Mouse (Mus musculus) myocyte (in vitro differentiated cells): Measurements from ENCODE around the gene Szrd1. TPM values are rescaled to one million over a fixed set of nuclear protein-coding genes. Genes with fewer than 3 reads are reported as not detected.

Experiments used
- H3K27me3 ChIP-seq: one replicate; pipeline ENCODE4 v1.6.1; 2011; ENCODE audit not compliant: control insufficient read depth, insufficient read depth, insufficient read length
- H3K36me3 ChIP-seq: one replicate; pipeline ENCODE4 v1.6.1; 2011; ENCODE audit not compliant: control insufficient read depth, insufficient read depth
- H3K4me2 ChIP-seq: one replicate; pipeline ENCODE4 v1.6.1; 2011; ENCODE audit warnings: low read depth, control low read depth
- H3K4me3 ChIP-seq: one replicate; pipeline ENCODE4 v1.5.1; 2011; ENCODE audit warnings: mild to moderate bottlenecking, control low read depth, moderate library complexity
- H3K79me2 ChIP-seq: one replicate; pipeline ENCODE4 v1.6.1; 2011; ENCODE audit not compliant: control insufficient read depth, insufficient read depth
- H3ac ChIP-seq: one replicate; pipeline ENCODE4 v1.6.1; 2011; ENCODE audit not compliant: control insufficient read depth, insufficient read length
- CEBPB ChIP-seq: IDR thresholded peaks from 2 replicates; pipeline ENCODE4 v1.6.1; 2011; ENCODE audit warnings: mild to moderate bottlenecking, moderate library complexity; ENCODE audit not compliant: poor library complexity, insufficient read depth, severe bottlenecking
- E2F4 ChIP-seq: IDR thresholded peaks from one replicate; pipeline ENCODE4 v1.6.1; 2011; ENCODE audit warnings: mild to moderate bottlenecking, control low read depth, moderate library complexity; ENCODE audit not compliant: insufficient read depth
- MAX ChIP-seq: IDR thresholded peaks from one replicate; pipeline ENCODE4 v1.6.1; 2011; ENCODE audit warnings: low read depth, mild to moderate bottlenecking, control low read depth
- MYOD1 ChIP-seq, 3 experiments: IDR thresholded peaks; one replicate each; pipeline ENCODE4 v1.6.1; 2011; ENCODE audit warnings: control low read depth in 2 of 3, low read depth in 2 of 3, mild to moderate bottlenecking in 2 of 3, moderate library complexity in 1 of 3; ENCODE audit not compliant: insufficient read length in 2 of 3, control insufficient read depth in 1 of 3
- MYOG ChIP-seq, 3 experiments: IDR thresholded peaks; one replicate each; pipeline ENCODE4 v1.6.1; 2011; ENCODE audit warnings: control low read depth in 2 of 3, low read depth in 2 of 3, mild to moderate bottlenecking in 2 of 3; ENCODE audit not compliant: insufficient read length in 2 of 3, control insufficient read depth in 1 of 3, insufficient read depth in 1 of 3
- POLR2A ChIP-seq: IDR thresholded peaks from one replicate; pipeline ENCODE4 v1.6.1; 2011; ENCODE audit warnings: low read depth, mild to moderate bottlenecking, control low read depth, moderate library complexity; ENCODE audit not compliant: insufficient read length
- POLR2AphosphoS2 ChIP-seq: IDR thresholded peaks from one replicate; pipeline ENCODE4 v1.6.1; 2011; ENCODE audit warnings: low read depth, control low read depth; ENCODE audit not compliant: insufficient read length
- REST ChIP-seq: IDR thresholded peaks from one replicate; pipeline ENCODE4 v1.6.1; 2011; ENCODE audit warnings: mild to moderate bottlenecking, control low read depth, moderate library complexity; ENCODE audit not compliant: insufficient read depth, insufficient read length
- SRF ChIP-seq: IDR thresholded peaks from one replicate; pipeline ENCODE4 v1.6.1; 2011; ENCODE audit warnings: low read depth; ENCODE audit not compliant: control insufficient read depth, insufficient read length
- TCF12 ChIP-seq: IDR thresholded peaks from one replicate; pipeline ENCODE4 v1.6.1; 2011; ENCODE audit warnings: mild to moderate bottlenecking, control low read depth; ENCODE audit not compliant: poor library complexity, insufficient read depth, severe bottlenecking
- TCF3 ChIP-seq: IDR thresholded peaks from one replicate; pipeline ENCODE4 v1.6.1; 2011; ENCODE audit warnings: low read depth, control low read depth; ENCODE audit not compliant: insufficient read length
- USF1 ChIP-seq: IDR thresholded peaks from one replicate; pipeline ENCODE4 v1.6.1; 2011; ENCODE audit warnings: low read depth, mild to moderate bottlenecking, control low read depth, moderate library complexity
- polyA plus RNA-seq: library from polyadenylated mRNA; unstranded; fragments of >200 nt; fragmentation: generic; extraction: Trizol; gene quantifications from one replicate; pipeline ENCODE4 v1.2.1, GENCODE M21; 2012; ENCODE audit warnings: missing spikeins

Gene Szrd1
- 107 TPM for polyA plus RNA-seq

- no peaks in the 10 kb centered on the region for H3K36me3 ChIP-seq
- H3K27me3 ChIP-seq = no peaks in the 10 kb centered on the region
- TF ChIP-seq POLR2A = peak; percentile 86
- TF ChIP-seq TCF12 = no peak
- TF ChIP-seq POLR2AphosphoS2 = peak; percentile 77
- peaks cover 48% of the 10 kb centered on the region for H3K79me2 ChIP-seq
- peak within 1 kb of the TSS; percentile 65 for H3K4me3 ChIP-seq
- H3K4me2 ChIP-seq = peak within 1 kb of the TSS; percentile 95
- H3ac ChIP-seq = peak within 1 kb of the TSS; percentile 72
These were observed at the start of gene Szrd1 for GRCm38 (mm10) chr4:141139116-141139970. Gene Szrd1 (minus strand): TSS chr4:141139775.

- Histone ChIP-seq H3ac (no peak overlapping the region), H3K4me2 (no peak overlapping the region), H3K36me3 (peaks cover 14% of the 10 kb centered on the region), H3K27me3 (no peaks in the 10 kb centered on the region), H3K79me2 (peaks cover 14% of the 10 kb centered on the region), H3K4me3 (no peak overlapping the region)
- no peak for TF ChIP-seq SRF
- TF ChIP-seq USF1 = no peak
- no peak for TF ChIP-seq POLR2AphosphoS2
- no peak for TF ChIP-seq MYOD1 (IDR thresholded peaks at IDR 0.05; ENCODE audit: control insufficient read depth in 1 of 3, insufficient read length in 2 of 3, low read depth in 2 of 3)
- no peak for TF ChIP-seq REST
- no peak for TF ChIP-seq POLR2A
- TF ChIP-seq E2F4 = no peak
- TF ChIP-seq MYOG (IDR thresholded peaks at IDR 0.05; ENCODE audit: control insufficient read depth in 1 of 3, insufficient read depth in 1 of 3, insufficient read length in 2 of 3, low read depth in 2 of 3) = no peak
- TF ChIP-seq MAX = no peak
- TF ChIP-seq TCF12 = no peak
- no peak for TF ChIP-seq TCF3
- no peak for TF ChIP-seq CEBPB
These were observed 47.6 kb upstream of the Szrd1 start for GRCm38 (mm10) chr4:141186923-141187836.

- TF ChIP-seq REST = no peak
- TF ChIP-seq MAX = no peak
- Histone ChIP-seq H3K4me2 (no peak overlapping the region), H3K79me2 (peaks cover 14% of the 10 kb centered on the region), H3K27me3 (no peaks in the 10 kb centered on the region), H3K4me3 (no peak overlapping the region), H3K36me3 (peaks cover 14% of the 10 kb centered on the region), H3ac (no peak overlapping the region)
These were observed 44.9 kb upstream of the Szrd1 start for GRCm38 (mm10) chr4:141184426-141184825.

GRCm38 (mm10) chr4:141183932-141184331, 44.4 kb upstream of the Szrd1 start:
- TF ChIP-seq USF1 = no peak
- TF ChIP-seq POLR2AphosphoS2 = no peak
- no peak for TF ChIP-seq TCF3
- TF ChIP-seq REST = no peak
- TF ChIP-seq SRF = no peak
- no peak for TF ChIP-seq MYOD1 (IDR thresholded peaks at IDR 0.05; ENCODE audit: control insufficient read depth in 1 of 3, insufficient read length in 2 of 3, low read depth in 2 of 3)
- no peak for TF ChIP-seq MYOG (IDR thresholded peaks at IDR 0.05; ENCODE audit: control insufficient read depth in 1 of 3, insufficient read depth in 1 of 3, insufficient read length in 2 of 3, low read depth in 2 of 3)
- no peak for TF ChIP-seq MAX
- no peak for TF ChIP-seq TCF12
- no peak for TF ChIP-seq E2F4
- TF ChIP-seq CEBPB = no peak
- TF ChIP-seq POLR2A = no peak
- no peak overlapping the region for H3ac ChIP-seq
- H3K4me3 ChIP-seq = no peak overlapping the region
- H3K36me3 ChIP-seq = peaks cover 14% of the 10 kb centered on the region
- H3K4me2 ChIP-seq = no peak overlapping the region
- H3K79me2 ChIP-seq = peaks cover 14% of the 10 kb centered on the region
- no peaks in the 10 kb centered on the region for H3K27me3 ChIP-seq

DNA sequence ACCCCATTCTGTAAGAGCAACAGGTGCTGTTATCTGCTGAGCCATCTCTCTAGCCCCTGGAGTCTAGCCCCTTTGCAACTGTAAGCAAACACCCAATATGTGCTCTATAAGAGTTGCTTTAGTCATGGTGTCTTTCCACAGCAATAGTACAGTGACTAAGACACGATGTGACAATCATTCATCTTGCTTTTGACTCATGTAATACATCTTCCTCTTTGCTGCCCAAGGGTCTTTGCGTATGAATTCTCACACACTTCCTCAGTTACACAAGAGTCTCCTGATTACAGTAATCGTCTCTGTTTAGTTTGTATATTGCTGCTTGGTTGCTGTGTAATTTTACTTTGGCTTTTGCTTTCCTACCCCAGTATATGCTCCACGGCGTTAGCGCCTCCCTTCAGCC, 42.4 kb upstream of the Szrd1 start:
- H3K27me3 ChIP-seq = no peaks in the 10 kb centered on the region
- no peak overlapping the region for H3K4me2 ChIP-seq
- TF ChIP-seq REST (no peak), TCF12 (no peak), TCF3 (no peak), MYOD1 (IDR thresholded peaks at IDR 0.05; ENCODE audit: control insufficient read depth in 1 of 3, insufficient read length in 2 of 3, low read depth in 2 of 3) (no peak), CEBPB (no peak), SRF (no peak), POLR2A (no peak), MAX (no peak), MYOG (IDR thresholded peaks at IDR 0.05; ENCODE audit: control insufficient read depth in 1 of 3, insufficient read depth in 1 of 3, insufficient read length in 2 of 3, low read depth in 2 of 3) (no peak), POLR2AphosphoS2 (no peak), USF1 (no peak), E2F4 (no peak)
- no peak overlapping the region for H3ac ChIP-seq
- peaks cover 14% of the 10 kb centered on the region for H3K36me3 ChIP-seq
- H3K4me3 ChIP-seq = no peak overlapping the region
- H3K79me2 ChIP-seq = peaks cover 14% of the 10 kb centered on the region
